Mouse (Mus musculus) cerebellum, postnatal 25 days (tissue): ENCODE data around the gene Bpifb1.
"Not testable (repeated sequence)": the region's sequence is repeated elsewhere in the genome, so short reads cannot be mapped to it uniquely, and the experiment has no call there.

Experiments used
- DNase-seq, 2 experiments: peaks; one replicate each; pipeline ENCODE4 v3.0.0; 2021; ENCODE audit warnings: mixed read lengths in 2 of 2

Gene Bpifb1

GRCm38 (mm10) chr2:154190546-154191258, at the start of gene Bpifb1:
Gene Bpifb1 (plus strand): TSS chr2:154190818.
- DNase-seq, result no peak

- DNase-seq, result no peak
Measured at GRCm38 (mm10) chr2:154142580-154142979, 48.0 kb upstream of the Bpifb1 start, which contains the start of gene Bpifa1. Gene Bpifa1 (plus strand): TSS chr2:154142880.

DNA sequence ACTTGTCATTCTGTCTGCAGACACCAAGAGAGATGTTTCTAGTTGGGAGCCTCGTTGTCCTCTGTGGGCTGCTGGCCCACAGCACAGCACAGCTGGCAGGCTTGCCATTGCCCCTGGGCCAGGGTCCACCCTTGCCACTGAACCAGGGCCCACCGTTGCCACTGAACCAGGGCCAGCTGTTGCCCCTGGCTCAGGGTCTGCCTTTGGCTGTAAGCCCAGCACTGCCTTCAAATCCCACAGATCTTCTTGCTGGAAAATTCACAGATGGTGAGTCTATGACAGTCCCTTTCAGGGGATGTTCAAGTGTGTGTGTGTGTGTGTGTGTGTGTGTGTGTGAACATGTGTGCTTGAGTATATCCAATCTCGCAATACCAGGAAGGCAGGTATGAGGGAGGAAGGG, 46.9 kb upstream of the Bpifb1 start:
- no peak for DNase-seq

DNA sequence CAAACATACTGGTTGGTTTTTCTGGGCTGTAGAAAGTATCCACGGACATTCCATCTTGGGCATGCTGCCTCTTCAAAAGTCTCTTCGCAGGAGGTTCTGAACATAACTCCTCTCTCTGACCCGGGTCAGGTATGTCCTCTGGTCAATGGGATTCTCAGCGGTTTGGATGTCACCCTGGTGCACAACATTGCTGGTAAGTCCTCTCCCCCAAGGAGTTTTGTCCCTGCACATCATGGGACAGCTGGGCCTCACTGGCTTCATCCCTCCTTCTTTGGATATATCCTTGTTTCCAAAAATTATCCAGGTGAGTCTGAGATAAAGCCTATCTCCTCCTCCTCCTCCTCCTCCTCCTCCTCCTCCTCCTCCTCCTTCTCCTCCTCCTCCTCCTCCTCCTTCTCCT, 43.1 kb upstream of the Bpifb1 start:
- no peak for DNase-seq

- peak in 1 of 2 experiments; percentile 42 for DNase-seq
Measured at GRCm38 (mm10) chr2:154158433-154158832, 32.2 kb upstream of the Bpifb1 start.

GRCm38 (mm10) chr2:154162307-154162706, 28.3 kb upstream of the Bpifb1 start, which contains the start of gene Bpifa5:
Gene Bpifa5 (plus strand): TSS chr2:154162607.
- no peak for DNase-seq

DNA sequence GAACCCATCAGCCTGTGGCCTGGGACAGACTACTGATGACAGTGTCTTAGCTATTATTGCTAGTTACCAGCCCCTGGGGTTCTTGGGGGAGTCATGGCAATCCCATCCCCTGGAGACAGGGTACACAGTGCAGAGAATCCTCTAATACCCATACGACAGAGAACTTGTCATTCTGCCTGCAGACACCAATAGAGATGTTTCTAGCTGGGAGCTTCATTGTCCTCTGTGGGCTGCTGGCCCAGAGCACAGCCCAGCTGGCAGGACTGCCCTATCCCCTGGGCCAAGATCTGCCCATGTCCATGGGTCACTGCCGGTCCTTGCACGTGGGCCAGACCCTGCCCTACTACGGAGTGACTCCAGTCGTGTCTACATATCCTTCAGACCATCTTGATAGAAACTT, 27.3 kb upstream of the Bpifb1 start:
- peak in 1 of 2 experiments; percentile 9 for DNase-seq

GRCm38 (mm10) chr2:154169172-154169571, 21.4 kb upstream of the Bpifb1 start:
- DNase-seq, result no peak

DNA sequence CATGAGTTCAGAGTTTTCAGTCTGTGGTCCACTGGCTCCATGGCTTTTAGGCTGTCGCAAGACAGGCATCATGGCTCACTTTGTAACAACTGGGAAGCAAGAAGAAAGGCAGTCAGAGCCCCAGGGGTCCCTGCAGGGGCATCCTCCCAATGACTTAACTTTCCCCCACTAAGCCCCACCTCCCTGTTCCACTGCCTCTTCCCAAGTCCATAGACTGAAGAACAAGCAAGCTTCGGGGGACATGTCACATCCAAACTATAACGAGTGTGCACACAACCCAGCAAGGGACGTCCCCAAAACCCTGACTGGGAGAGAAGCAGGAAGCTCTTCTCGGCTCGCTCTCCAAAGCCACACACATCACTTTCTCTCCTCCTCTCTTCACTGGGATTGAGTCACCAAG, 19.0 kb upstream of the Bpifb1 start:
- DNase-seq, result no peak

DNA sequence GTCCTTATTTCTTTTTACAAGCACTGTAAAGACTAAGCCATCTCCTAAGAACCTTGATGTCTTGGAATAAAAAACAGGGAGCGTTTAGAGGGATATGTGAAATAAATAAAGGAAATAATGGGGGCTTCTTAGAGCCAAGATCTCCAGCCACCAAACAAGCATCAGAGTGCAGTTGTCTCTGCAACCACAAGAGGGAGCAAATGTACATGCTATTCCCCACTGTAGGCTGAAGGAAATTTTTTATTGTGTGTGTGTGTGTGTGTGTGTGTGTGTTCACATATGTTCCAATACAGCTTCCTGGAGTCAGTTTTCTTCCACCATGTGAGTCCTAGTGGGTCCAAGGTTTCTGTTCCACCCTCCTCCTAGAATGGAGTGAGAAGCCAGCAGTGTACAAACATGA, 17.3 kb upstream of the Bpifb1 start:
- peak in 1 of 2 experiments; percentile 20 for DNase-seq

GRCm38 (mm10) chr2:154181900-154182299, 8.7 kb upstream of the Bpifb1 start:
- DNase-seq, result not testable (repeated sequence)

- not testable (repeated sequence) for DNase-seq
Measured at GRCm38 (mm10) chr2:154183061-154183460, 7.6 kb upstream of the Bpifb1 start.

DNA sequence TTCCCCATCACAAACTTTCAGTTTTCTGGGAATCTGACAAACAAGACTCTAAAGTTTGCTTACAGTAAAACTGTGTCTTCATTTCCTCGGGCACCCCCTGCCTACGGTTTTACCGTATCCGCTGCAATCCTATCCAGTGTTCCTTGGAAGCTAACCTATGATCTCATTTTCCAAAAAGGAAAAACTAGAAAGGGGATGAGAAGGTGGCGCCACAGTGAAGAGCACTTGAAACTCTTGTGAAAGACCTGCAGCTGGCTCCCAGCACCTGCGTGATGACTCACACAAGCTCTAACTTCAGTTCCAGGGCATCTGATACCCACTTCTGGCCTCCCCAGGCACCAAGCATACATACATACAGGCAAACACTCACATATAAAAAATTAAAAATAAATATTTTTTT, 5.3 kb upstream of the Bpifb1 start:
- DNase-seq, result no peak

- no peak for DNase-seq
Measured at GRCm38 (mm10) chr2:154185748-154186147, 4.9 kb upstream of the Bpifb1 start.

GRCm38 (mm10) chr2:154187468-154187867, 3.1 kb upstream of the Bpifb1 start:
- no peak for DNase-seq

DNA sequence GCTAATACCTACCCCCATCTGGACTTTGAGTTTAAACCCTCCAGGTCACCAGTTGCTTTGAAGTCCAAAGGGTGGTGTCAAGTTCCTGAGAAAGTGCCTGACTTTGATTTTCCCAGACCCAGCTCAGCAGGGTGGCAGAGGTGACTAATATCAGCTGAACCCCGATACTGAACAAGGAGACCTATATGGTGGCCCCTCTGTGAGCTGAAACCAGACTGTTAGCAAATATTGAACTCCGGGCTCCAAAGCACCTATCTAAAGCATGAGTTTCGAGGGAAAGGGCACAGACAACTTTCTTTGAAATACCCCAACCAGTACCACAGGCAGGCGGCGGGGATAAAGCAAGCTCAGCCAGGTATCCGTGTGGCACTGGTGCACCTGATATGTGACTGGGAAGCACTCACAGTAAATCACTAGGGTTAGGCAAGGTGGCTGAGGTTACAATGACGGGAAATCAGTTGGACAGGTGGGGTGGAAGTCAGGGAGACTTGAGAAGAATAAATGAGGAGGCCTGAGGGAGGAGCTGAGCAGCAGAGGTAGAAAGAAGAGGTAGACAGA, 662 bp upstream of the Bpifb1 start:
- DNase-seq, result no peak

GRCm38 (mm10) chr2:154192141-154192540, 1.5 kb downstream of the Bpifb1 start:
- DNase-seq, result no peak

GRCm38 (mm10) chr2:154193071-154193470, 2.5 kb downstream of the Bpifb1 start:
- DNase-seq, result no peak

DNA sequence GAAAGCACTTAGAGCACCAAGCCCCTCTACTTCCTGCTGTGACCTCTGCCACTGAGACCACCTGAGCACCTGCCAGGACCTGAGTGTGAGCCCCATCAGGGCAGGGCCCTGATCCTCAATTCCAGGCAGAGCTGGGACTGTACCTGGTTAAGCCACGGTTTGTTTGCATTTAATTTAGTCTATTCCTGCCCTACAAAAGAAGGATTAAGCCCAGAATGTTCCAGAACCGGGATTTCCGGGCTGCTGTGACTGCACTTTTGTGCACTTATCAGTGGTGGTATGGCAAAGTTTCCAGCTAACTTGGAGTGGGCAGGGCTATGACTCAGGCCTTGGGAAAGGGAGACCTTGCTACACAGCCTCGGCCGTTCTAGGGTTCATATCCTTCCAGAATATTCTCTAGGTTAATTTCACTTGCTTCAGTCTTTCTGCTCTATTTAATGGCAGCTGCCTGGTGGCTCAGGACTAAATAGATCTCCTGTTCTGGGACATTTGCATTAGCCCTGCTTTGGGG, 3.4 kb downstream of the Bpifb1 start:
- DNase-seq, result no peak

GRCm38 (mm10) chr2:154197036-154197435, 6.4 kb downstream of the Bpifb1 start:
- DNase-seq, result no peak

DNA sequence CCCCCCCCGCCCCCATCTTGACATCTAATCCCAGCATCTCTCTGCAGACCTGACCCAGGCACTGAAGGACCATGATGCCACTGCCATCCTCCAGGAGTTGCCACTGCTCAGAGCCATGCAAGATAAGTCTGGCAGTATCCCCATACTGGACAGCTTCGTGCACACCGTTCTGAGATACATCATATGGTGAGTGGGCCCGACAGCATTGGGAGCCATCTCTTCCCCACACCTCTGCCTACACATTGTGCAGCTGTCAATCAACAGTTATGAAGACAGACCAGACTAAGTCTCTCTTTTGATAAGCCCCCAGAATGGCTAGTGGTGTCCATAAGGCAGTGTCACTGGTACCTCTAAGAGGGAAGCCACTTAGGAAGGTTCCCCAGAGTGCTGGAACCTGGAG, 14.0 kb downstream of the Bpifb1 start:
- no peak for DNase-seq

GRCm38 (mm10) chr2:154206908-154207307, 16.3 kb downstream of the Bpifb1 start:
- DNase-seq, result peak in 1 of 2 experiments; percentile 20

DNA sequence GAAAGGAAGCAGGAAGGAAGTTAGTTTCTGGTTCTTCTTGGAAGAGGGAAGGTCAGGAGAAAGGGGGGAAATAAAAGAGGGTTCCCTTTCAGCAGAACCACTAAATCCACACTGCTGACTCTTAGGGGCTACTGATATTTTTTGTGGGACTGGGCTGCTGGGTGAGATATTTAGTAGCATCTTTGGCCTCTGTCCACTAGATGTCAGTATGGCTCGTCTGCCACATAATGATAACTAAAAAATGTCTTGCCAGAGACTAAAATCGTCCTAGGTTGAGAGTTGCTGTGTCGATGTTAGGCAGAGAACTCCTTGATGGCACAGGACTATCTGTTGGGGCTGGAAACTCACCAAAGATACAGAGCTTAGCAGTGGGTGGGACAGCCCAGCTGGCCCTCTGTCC, 18.5 kb downstream of the Bpifb1 start:
- DNase-seq, result no peak

DNA sequence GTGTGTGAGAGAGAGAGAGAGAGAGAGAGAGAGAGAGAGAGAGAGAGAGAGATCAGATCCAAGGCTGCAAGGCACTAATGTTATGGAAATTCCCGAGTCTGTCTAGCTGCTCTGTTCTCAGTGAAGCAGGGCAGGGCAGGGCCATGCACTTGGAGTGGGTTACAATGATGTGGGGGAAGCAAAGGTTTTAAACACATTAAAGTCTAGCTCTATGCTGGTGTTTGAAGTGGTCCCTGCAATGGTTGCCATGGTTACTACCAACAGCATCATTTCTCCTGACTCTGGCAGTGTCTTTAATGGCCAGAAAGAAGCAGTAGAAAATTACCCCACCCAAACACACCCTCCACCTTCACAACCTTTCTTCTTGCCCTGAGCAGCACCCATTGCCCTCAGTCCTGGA, 20.5 kb downstream of the Bpifb1 start:
- DNase-seq, result no peak
